Mouse (Mus musculus): ENCODE data around the gene Arhgap8.
"Not testable (repeated sequence)": the region's sequence is repeated elsewhere in the genome, so short reads cannot be mapped to it uniquely, and the experiment has no call there.

The Arhgap8 gene

DNA sequence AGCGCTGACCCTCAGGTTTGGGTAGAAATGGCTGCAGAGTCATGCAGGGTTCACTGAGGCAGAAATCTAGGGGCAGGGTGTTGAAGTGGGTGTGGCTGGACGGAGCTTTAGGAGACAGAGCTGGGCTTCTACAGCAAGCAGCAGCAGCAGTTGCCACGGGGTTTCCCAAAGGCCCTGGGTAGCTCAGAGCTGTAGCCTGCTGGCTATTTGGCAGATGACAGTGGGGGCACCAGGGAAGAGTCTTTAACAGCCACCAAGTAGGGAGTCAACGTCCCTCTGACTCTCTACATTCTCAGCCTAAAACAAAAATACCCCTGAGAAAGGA lies 12.5 kb downstream of the Arhgap8 start:
- DNase-seq (ENCODE audit: low read depth, low spot score): no peak

DNA sequence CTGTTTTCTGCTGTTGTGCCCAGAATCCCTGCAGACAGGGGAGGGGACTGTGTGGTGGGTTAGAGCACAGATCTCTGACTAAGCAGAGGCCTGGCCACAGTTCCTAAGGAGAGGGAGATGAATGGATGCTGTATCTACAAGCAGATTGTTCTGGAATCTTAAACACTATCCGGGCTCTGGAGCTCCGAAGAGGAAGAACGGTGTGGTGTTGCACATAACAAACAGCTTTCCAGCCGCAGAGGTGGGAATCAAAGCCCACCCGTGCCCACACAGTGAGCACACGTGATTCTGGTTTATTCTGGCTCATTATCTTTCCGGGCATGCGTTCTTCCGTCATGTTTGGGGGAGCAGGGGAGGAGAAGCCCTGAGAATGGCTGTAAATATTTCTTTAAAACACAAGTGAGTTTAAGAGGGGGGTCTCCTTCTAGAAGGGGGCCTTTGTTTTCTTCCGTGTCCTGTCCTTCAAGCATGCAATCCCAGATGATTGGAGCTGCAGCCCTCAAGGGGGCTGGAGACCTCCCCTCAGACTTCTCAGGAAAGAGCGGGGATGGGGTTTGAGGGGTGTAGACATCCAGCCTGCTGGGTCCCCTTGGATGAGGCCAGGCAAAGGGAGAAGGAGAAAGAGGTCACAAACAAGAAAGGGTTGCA lies 16.6 kb downstream of the Arhgap8 start:
- DNase-seq (ENCODE audit: low read depth, low spot score): no peak

DNA sequence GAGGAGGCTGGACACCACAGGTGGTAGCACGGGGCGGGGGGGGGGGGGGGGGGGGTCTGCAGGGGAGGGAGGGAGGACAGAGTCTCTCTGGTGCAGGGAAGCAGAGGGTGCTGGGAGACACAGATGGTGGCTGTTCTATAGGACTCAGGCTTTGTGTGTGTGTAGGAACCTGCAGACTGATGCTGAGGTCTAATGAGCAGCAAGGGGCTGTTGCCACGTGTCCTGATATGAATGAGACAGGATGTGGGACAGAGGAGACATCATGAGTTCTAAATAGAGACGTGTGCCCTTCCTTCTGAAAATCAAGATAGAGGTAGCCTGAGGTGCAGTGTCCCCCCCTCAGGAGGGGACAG lies 17.1 kb downstream of the Arhgap8 start:
- DNase-seq (ENCODE audit: low read depth, low spot score): no peak

DNA sequence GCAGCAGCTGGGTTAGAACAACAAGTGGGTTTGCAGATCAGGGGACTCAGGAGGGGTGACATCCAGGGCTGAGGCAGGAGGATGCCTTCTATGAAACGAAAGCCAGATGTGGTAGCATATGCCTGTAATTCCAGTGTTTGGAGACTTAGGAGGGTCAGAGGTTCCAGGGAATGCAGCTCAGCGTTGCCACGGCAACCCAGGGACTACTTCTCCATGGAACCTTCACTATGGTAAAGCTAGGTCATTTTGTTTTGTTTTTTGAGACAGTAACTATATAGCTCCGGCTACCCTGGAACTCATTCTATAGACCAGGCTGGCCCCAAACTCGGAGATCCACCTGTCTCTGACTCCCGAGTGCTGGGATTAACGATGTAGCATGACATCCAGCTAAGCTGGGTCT lies 18.4 kb downstream of the Arhgap8 start:
- no peak for DNase-seq (ENCODE audit: low read depth, low spot score)

DNA sequence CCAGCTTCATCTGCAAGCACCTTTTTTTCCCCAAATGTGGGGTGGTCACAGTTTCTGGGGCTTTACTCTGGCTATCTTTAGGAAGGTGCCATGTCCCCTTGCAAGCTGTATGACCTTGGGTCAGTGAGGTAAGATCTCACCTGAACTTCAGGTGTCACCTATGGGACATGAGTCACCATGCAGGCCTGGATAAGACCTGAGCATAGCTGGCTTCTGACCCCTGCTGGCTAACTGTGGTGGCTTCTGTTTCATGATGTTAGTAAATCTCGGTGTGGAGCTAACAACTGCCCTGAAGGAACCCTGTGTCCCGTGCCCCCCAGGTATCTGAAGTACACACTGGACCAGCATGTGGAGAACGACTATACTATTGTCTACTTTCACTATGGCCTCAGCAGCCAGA lies 21.7 kb downstream of the Arhgap8 start:
- no peak for DNase-seq (ENCODE audit: low read depth, low spot score)

DNA sequence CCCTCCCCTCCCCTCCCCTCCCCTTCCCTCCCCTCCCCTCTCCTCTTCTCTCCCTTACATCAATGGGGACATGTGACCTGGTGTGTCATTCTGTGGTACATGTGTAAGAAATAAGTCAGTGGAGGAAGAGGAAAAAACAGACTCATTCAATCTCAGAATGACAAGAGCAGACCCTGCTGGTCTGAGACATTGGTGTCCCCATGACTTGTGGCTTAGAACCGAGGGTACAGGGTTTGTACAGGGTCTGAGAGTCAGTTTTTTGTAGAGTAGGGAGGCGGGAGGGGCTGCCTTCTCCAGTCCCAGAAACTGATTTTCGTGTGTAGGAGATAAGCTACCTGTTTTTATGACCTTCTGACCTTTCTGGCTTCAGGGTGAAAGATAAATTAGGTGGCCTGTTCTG lies 23.5 kb downstream of the Arhgap8 start:
- no peak for DNase-seq (ENCODE audit: low read depth, low spot score)

DNA sequence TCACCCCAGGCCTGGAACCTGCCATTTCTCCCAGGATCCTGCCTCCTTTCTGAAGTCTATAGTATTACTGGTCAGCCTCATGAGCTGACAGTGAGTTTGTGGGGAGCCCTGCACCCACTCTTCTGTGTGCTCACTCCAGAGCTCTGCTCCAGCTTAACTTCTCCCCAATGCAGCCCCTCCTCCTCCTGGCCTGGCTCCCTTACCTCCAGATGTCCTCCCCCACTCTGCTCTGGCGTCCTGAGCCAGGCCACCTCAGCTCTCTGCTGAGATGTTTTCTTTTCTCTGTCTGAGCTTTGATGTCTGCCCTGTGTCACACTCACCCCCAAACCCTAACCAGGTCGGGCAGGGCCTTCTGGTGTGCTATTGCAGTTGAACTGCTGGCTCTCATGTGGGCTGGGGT lies 24.5 kb downstream of the Arhgap8 start:
- DNase-seq (ENCODE audit: low read depth, low spot score): no peak

DNA sequence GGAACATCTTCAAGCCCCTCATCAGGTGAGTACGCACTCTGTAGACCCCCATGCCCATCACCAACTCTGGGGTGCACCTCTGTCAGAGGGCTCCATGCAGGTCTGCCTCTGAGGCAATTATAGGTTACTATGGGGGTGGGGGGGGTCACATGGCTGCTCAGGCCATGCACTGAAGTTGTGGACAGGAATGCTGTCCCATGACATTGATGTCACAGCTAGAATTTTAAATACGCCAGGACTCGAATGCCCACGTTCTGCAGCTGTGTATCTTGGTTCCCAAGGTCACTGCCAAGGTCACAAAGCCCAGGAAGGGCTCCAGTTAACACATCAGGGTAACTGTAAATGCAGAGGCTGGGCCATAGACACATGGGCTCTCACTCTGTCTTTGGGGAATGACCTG lies 26.0 kb downstream of the Arhgap8 start:
- DNase-seq (ENCODE audit: low read depth, low spot score): no peak

DNA sequence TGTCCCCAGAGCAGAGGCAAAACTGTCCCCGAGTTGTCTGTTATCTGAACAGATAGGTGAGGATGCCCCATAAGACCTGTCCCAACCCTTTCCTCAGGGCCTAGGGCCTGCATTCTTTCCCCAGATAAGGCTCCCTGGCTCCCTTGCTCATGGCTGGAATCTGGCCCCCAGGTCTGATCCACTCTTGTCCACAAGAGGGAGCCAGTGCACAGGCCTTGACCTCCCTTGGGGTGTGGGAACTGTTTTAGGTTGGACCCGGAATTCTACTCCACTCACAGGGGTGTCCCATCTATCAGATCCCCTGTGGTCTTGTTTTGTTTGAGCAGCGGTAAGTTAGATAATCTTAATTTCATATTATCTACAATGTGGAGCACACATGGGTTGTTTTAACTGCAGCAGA lies 35.1 kb downstream of the Arhgap8 start:
- DNase-seq (ENCODE audit: low read depth, low spot score): peak; percentile 14

DNA sequence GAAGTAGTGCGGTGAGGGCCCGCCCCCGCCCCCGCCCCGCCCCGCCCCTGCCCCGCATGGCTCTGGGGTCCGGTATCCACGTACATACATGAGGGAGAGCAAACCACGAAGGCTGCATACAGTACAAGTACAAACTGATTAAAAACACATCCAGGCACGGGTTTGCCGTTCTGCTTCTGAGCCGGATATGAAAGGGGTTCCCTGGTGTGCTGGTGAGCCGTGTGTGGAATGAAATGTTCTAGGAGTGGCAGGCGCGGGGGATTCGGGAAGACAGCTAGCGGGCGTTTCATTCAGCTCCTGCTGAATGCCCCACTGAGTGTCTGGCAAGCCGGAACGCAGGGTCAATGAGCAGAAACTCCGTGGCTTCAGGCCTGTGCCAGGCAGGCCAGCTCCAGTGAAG lies 36.6 kb downstream of the Arhgap8 start:
- DNase-seq (ENCODE audit: low read depth, low spot score): no peak

DNA sequence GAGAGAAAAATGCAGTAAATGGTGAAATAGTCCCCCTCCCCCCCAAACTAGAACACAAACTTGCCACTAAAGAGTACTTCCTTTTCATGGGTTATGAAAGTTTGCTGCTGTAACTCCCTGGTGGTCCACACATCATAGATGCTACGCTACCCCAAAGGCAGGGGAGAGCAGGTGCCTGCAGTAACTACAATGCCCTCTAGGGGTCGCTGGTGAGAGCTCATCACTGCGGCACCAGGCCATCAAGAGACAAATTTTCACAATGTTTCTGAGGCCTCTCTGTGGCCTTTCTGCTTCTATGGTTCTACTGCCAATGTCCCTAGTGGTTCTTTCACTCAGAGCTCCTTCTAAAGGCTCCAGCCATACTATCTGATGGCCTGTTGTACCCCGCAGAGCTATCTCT lies 38.6 kb downstream of the Arhgap8 start:
- DNase-seq (ENCODE audit: low read depth, low spot score): no peak

DNA sequence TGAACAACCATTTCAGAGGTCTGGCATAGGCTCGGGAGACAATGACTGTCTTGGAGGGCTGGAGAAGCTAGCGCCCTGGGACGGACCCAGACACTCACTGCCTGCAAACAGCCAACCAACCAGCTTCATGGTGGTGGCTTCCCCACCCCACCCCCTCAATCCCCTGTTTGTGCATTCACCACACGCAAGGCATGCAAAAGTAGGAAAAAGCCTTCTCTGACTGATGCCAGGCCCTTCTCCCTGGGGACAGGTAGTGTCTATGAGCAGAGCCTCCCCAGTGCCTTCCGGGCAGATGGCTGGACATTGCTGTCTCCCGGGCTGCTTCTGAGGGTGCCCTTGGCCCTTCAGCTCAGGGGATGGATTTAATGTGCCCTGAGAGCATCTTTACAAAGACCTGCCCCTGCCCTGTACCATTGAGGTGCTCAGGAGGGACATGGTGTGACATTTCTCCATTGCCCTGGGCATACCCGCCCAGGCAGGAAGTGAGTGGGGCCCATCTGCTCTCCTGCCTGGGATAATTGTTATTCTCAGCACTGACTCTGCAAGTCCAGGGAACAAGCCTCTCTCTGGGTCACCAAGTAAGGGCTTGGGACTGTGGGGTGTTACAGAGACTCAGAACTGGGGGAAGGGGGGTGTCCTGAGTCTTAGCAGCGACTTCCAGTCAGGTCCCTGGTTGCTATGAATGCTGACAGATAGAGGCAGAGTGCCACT lies 43.0 kb downstream of the Arhgap8 start:
- DNase-seq (ENCODE audit: low read depth, low spot score): no peak

DNA sequence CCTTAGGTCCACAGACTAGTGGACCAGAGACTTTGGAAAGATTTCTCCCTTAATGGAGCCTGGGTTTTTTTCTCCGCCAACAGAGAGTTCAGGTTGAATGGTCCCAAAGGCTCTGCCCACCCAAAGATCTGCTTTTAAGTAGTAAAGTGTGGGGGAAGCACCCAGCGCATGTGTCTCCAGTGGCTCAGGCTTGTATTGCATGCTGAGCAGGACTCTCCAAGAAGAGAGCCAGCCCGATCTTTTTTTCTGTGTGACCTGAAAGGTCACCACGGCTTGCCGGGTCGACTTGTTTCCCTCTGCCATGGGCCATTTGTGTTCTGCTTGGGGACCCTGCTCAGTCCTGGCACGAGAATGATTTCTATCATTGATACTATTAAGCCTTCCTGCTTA lies 43.6 kb downstream of the Arhgap8 start:
- no peak for DNase-seq (ENCODE audit: low read depth, low spot score)

DNA sequence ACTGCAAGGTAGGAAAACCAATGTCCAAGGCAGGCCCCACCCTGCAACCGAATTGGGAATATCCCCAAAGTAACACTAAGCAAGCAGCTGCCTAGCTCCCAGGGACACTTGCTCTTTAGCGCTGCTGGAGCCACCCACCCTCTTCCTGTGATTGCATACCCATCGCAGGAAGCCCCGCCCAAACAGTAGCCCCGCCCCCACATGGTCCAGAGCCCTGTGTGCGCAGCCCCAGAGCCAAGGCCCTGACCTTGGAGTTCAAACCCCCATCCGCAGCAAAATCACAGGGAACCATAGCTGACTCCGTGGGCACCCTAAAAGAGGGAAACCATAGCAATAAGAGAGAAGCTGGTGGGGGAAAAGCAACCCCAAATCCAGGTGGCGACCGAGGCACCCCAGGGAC lies 46.8 kb downstream of the Arhgap8 start:
- no peak for DNase-seq (ENCODE audit: low read depth, low spot score)

DNA sequence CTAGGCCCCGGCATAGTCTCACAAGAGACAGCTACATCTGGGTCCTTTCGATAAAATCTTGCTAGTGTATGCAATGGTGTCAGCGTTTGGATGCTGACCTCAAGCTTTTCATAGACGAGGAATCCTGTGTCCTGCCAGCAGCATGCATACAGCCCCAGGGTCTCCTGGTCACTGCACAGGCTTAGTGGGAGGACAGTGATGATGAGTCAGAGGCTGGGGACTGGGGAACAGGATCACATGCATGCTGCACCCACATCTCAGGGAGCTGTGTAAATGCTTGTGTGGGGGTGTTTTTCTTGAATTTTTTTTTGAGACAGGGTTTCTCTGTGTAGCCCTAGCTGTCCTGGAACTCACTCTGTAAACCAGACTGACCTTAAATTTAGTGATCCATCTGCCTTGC lies 48.7 kb downstream of the Arhgap8 start:
- DNase-seq (ENCODE audit: low read depth, low spot score): not testable (repeated sequence)

DNA sequence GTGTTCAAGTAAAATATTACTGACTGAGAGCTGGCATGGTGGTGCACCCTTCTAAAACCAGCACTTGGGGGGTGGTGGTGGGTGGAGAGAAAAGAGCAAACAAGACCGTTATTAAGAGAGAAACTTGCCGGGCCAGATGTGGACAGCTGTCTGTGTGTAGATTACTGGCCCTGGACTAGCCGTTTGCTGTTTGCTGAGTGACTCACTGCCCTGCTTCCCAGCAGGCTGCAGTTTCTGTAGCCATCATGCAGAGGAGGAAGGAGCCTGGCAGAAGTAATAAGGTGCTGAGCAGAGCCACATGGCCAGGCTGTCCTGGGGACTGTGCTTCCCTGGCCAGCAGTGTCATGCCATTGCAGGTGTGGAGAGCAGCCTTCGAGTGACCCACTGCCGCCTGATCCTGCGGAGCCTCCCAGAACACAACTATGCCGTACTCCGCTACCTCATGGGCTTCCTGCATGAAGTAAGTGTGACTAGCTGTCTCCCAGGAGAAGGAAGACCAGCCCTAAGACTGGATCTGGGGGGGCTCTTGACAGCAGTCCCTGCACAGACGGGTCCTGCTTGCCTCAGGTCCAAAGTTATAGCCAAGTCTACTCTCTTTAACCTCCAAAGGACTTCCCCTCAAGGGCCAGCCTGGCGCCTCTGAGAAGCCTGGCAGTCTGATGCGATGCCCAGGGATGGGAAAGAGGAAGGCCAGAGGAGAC lies 49.9 kb downstream of the Arhgap8 start:
- no peak for DNase-seq (ENCODE audit: low read depth, low spot score)

DNA sequence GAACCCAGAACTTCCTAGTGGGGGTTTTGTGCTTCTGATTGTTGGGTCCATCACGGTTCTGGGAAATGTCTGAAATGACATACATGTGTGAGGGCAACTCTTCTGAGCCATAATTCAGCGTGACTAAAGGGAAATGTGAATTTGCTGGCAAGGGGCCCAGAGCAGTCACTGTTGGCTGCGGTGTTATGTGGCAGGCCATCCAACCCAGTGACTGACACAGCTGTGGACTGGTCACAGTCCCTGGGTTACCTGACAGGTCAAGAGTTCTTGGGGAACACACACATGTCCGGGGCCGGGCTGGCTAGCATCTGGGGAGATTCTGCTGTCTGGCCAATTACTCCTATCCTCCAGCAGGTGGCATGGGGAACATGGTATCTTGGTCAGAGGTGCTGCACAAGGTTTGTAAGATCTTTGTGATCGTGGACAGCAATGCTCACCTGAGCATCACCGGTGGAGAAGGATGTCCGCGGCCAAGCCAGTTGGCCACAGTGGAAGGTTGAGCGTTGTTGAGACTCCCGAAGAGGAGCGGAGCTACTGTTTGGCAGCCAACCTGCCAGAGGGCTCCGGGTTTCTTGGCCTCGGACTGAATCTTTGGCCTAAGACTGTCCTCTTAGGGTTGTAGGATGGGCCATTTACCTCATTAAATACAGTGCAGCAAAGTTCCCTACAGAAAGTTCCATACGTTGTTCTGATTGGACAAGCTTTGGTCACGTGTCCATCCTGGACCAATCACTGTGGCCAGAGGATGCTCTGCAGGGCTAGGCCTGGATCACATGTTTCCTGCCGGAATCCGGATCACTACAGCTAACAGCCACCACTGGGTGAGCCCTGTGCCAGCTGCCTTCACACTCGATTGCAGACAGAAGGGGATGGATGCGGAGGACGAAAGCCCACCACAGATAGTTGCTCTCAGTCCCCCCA lies 52.6 kb downstream of the Arhgap8 start:
- no peak for DNase-seq (ENCODE audit: low read depth, low spot score)

DNA sequence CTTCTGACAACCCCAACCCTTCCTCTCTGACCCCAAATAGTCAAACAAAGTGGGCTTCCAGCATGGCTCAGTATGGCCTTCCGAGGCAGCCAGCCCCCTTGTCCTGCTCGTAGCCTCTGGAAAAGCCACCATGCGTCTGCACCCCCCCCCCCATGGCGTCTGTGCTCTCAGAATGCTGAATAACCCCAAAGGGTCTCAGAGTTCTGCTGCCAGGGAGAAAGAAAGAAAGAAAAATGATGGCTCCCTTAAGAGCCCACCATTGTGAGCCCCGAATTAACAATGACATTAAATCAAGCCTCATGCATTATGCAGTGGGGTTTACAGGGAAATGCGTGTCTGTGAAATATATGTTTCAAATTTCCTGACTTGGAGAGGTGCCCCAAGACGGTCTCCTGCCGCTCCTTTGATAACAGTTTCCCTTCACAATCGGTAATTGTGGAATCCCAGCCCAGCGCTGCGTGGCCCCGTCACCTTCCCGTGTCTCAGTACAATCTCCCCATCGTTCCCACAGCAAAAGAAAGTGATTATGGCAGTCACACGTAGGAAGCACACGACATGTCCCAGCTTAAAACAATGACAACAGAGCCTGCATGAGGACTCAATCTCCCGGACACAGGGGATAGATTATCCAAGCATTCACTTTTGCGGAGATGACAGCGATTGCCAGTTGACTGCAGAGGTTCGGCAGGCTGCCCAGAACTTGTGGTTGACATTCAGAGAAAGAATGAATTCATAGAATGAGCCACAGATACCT lies 55.7 kb downstream of the Arhgap8 start:
- no peak for DNase-seq (ENCODE audit: low read depth, low spot score)

DNA sequence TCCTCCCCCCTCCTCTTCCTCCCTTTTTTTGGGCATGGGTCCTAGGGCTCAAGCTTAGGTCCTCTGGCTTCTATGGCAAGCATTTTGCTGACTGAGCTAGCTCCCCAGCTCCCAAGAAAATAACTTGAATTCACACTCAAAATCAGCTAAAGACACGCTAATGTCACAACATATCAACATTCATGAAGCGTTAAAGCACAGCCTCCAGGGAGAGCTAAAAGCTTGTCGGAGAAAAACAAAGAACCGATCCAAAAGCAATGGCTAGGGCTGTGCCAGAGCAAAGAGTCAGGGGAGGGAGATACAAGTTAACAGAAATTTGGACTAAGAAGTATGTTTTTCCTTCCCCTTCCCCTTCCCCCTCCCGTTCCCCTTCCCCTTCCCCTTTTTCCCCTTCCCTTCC lies 58.7 kb downstream of the Arhgap8 start:
- DNase-seq (ENCODE audit: low read depth, low spot score): no peak

DNA sequence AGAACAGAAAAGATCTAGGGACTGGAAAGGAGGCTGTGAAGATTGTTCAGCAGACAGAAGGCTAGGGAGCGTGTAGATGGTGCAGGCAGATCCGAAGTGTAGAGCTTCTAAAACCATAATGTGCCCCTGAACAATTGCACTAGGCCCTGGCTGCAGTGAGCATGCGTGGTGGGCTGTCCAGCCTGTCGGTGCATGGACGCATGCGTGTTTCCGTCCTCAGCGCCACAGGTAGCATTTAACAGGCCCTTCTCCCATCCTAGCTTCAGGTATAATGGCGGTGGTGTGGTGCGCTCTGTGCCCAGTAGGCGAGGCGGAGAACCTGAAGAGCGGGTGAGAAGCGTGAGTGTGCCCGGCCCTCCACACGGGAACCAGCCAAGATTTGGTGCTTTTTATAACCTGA lies 65.0 kb downstream of the Arhgap8 start:
- DNase-seq (ENCODE audit: low read depth, low spot score): no peak

DNA sequence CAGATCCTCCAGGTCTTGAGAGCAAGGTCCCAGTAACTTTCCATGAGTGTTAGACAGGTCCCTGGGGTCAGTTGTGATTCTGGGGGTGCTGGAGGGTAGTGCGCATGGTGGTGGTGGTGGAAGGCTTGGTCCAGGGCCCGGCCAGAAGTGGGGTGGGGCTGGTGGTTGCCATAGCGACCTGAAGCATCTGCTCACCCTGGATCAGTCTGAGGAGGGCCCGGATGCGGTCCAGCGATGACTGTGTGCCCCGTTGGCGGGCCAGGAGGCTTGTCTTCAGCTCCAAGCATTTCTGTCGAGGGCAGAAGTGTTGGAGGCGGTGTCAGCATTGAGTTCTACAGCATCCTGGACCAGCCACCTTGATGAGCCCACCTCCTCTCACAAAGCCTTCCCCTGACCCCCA lies 67.3 kb downstream of the Arhgap8 start:
- DNase-seq (ENCODE audit: low read depth, low spot score): no peak

DNA sequence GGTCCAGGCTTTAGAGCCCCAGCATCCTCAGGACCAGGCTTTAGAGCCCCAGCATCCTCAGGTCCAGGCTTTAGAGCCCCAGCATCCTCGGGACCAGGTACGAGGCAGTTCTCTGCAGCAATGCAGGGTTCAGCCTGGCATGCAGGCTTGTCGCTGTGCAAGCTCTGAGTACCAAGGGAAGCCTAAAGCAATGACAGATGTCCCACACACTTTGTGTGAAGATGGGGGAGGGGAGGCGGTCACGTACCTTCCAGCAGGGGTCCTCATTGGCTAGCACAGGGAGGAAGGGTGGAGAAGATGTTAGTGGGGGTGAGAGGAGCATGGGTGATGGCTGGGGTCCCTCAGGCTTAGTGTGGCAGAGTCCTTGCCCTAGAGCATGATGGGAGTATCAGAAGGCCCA lies 73.8 kb downstream of the Arhgap8 start:
- DNase-seq (ENCODE audit: low read depth, low spot score): no peak

All from skeletal muscle tissue, adult 2 months (tissue).